Mouse (Mus musculus) ES-CJ7 (cell line): Measurements from ENCODE around the gene Spo11.
A peak's percentile ranks its signal among the peaks of the same experiment; 100 is the strongest.

ENCODE experiments used
- DNase-seq: peaks from one replicate; pipeline ENCODE4 v3.0.0; 2011; ENCODE audit warnings: low read depth, low spot score

Gene Spo11

DNA sequence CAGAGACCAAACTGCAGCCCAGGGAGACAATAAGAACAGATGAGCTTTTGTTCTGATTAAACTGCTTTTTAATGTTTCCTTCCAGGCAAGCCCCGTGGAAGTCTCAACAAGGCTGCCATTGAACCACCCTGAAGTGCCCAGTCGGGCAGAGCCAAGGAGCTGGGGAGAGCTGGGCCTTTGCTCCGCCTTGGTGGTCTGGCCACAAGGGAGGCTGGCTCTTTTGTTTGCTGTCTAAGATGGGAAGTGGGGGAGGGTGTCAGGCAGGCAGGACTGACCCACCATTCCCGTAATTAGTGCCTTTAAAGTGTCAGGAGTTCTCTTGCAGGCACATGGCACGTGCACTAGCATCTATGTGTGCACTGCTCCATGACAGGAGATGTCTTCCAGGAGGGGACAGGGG is 18.9 kb upstream of the Spo11 start:
- no peak for DNase-seq

DNA sequence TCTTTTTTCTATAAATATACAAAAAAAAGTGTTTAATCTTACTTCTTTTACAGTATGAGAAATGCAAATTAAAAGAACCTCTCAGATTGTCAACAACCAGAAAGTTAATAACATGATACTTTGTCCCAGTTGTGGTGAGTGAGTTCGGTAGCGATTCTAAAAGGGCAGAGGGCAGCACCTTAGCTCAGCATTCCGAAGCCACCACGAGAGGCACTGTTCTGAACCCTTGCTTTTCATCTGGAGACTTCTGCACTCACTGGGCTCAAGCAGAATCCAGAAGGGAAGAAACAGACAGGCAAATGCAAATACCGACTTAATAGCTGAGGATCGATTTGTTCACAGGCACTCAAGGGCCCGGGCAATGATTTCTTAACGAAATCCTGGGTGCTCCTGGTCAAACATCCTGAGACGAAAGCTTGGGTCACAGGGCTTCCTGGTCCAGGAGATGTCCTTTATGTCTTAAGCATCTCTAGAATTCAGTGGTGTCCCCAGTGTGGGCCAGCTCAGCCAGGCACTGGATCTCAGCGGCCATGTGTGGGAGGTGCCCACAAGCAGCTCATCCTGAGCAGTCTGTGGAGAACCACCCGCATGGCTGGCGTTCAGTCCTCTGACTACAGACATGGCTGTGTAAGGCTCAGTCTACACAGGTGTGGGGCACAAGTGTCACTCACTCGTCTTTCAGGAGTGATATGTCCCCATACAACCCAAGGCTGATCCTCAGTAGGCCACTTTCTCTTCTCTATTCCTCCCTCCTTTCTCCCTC is 18.3 kb upstream of the Spo11 start:
- DNase-seq: peak; percentile 51

DNA sequence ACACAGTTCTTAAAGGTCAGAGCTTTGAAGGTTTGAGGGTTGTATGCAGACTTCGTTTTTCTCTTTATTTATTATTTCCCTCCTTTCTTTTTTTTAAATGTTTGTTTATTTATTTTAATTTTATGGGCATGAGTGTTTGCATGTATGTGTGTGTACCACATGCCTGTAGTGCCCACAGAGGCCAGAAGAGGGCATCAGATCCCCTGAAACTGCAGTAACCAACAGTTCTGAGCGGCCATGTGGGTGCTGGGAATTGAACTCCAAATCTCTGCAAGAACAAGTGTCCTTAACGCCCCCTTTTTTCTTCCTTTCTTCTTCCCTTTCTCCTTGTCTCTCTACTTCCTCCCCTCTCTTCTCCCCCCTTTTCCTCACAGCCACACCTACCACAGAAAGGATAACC is 17.1 kb upstream of the Spo11 start:
- DNase-seq: peak; percentile 53

- DNase-seq: no peak
Observed at GRCm38 (mm10) chr2:172961211-172961610, 16.3 kb upstream of the Spo11 start.

GRCm38 (mm10) chr2:172965249-172965648 is 12.3 kb upstream of the Spo11 start:
- DNase-seq: no peak

DNA sequence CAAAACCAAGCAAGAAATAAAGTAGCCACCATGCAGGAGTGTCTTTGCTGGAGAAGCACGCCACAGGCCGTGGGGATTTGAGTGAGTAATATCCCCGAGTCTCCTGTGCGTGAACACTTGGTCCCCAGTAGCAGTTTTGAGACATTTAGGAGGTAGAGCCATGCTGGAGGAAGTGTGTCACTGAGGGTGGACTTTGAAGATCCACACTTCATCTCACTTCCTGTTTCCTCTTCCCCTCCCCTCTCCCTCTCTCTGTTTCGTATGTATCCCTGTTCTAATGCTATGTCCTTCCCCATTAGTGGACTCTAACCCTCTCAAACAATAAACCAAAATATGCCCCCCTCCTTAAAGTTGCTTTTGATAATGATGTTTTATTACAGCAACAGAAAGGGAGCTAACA is 11.0 kb upstream of the Spo11 start:
- no peak for DNase-seq

DNA sequence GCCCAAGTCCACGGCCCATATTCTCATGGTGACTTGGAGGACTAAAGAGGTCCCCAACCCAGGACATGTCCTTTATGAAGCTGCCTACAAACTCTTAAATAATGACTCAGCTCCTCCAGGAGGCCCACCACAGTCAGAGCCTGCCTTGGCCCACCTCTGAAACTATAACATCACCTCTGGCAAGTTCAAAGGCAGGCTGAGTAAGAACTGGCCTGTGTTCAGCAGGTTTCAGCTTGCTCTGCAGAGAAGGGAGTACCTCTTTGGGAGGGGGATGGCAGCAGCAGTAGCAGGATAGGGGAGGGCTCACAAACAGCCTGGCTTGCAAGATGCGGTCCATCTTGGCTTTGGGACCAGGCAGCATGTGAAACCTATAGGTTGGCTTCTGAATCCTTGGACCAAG is 5.6 kb upstream of the Spo11 start:
- DNase-seq: no peak

DNA sequence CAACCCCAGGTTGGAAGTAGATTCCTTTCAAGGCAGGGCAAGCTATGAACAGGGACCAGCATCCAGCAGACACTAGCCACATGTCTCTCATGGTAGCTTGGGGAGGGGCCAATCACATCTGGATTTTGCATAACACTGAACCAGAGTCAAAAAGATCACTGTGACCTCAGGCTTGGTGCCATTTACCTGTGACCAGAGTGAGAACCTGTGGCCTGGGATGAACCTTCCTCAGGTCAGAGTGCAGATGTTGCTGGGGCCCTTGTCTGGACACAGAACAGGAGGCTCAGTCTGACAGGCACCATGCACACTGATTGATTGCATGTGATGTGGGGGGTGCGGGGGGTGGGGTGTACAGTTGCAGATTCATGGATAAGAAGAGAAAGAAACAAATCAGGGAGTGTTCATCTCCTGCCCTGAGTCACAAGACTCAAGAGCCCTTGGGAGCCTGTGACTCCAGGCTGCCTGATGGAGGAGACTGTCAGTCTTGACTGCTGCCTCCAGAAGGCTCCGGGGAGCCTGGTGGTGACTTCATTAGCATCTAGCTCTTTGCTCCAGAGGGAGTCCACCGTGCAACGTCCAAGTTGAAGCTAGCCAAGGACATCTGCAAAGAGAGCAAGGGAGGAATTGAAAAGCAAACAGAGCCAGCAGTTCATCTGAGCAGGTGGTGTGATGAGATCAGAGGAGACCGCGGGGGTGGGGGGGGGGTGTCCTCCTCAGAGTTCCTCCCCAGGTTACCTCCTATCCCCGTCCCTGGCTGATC is 3.5 kb upstream of the Spo11 start:
- no peak for DNase-seq

DNA sequence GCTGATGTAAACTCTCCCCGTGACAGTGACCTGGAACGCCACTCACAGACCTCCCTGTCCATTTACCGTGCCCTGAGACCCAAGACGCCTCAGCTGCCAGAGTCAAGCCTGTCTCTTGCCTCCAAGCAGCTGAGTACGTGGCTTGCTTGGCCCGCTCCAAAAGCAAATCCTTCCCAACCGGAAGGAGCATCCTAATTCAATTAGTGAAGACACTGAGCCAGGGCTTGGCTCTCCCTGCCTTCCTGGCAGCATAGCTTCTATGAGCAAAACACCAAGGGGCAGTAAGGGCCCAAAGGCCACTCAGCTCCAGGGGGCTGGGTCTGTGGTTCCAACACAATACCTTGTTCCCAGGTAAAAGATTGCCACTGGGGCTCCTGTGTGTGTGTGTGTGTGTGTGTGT is 2.8 kb upstream of the Spo11 start:
- DNase-seq: no peak

DNA sequence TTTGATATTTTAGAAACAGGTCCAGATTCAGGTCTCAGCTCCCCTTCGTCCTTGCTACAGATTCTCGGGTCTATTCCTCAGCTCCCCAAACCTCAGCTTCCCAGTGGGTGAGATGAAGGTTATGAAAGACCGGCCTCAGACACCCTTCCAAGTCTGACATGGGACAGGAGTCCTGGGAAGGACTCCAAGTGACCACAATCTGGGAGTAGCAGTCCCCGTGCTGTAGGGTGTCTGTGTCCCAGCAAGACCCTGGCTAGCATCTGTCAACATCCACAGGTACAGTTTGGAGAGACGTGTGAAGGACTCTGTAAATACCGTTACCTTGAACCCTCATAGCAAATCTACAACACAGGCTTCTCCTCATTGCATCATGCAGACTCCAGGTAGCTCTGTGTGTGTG is 2.3 kb upstream of the Spo11 start:
- DNase-seq: no peak

- no peak for DNase-seq
Observed at GRCm38 (mm10) chr2:172976661-172977238, 750 bp upstream of the Spo11 start.

DNA sequence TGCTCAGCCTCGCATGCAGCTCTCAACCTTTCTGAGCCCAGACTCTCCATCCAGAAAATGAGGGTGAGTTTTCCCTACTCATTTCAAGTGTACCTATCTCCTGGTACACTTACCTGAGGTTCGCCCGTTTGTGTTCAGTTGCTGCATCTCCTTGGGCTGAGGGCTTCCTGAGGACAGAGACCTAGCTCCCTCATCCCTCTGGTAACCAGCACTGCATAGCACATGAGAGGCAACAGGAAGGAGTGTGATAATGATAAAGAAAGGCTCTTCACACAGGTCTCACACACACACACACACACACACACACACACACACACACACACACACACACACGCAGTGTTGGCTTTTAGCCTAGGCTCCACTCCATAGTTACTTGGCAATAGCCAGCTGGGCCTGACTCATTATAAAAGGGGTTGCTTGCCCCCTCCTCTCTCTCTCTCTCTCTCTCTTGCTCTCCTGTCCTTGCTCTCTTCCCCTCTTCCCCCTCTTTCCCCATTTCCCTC is 682 bp downstream of the Spo11 start:
- no peak for DNase-seq

DNA sequence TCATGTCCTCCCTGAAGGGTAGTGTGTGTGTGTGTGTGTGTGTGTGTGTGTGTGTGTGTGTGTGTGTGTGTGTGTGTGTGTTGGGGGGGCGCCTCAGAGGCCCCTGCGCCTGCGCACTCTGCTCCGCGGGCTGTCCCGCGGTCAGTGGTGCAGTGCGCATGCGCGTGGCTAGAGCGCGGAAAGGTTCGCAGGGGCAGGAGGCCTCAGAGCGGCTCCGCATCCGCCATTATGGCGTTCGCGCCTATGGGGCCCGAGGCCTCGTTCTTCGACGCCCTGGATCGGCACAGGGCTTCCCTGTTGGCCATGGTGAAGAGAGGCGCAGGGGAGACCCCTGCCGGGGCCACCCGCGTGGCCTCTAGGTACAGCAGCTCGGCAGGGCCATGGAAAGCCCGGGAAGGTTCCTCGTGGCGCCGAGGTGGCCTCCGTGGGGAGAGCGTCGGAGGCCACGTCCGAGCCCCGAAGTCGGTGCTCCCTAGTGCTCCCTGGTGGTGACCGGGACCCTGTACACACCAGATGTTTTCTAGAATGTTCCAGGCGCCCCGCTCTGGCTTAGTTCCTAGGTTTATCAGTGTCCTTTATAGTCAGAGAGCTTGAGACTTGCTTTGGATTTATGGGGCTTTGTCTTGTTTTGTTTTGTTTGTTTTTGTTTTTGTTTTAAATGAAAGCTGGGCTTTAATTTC is 2.3 kb downstream of the Spo11 start:
- peak; percentile 64 for DNase-seq

DNA sequence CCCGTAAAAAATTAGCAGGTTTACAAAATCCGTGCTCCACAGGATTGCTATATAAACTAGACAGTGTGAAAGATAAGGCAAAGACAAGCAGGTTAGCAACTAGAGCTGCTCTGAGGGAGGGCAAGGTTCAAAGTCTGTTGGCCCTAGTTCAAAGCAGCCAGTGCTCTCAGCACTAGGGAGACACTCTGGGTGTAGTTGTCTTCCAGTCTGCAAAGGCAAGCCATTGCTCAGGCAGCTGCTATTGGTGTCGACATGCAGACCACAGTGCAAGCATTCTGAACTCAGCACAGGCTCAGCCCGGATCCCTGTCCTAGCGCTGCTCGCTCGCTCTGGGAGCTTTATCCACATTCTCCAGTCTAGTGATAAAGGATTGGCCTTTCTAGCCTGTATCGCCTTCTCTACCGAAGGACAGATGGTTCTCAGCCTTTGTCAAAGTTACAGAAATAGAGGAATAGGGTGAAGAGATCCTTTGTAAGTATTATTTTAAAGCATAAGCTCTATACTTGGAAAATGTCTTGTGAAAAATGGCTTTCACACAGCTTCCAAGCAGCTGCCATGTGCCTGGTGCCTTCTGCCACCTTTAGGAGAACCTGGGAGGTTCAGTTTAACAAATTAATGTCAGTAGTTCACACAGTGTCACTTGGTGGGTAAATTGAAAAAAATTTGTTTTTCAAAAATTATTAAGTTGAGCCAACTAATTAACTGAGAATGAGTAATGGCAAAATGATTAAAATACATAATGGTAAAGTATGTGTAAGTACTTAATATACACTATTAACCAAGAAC is 5.5 kb downstream of the Spo11 start:
- DNase-seq: no peak

GRCm38 (mm10) chr2:172990161-172990560 is 12.7 kb downstream of the Spo11 start:
- no peak for DNase-seq

GRCm38 (mm10) chr2:172996207-172996606 is 18.7 kb downstream of the Spo11 start:
- peak; percentile 76 for DNase-seq

DNA sequence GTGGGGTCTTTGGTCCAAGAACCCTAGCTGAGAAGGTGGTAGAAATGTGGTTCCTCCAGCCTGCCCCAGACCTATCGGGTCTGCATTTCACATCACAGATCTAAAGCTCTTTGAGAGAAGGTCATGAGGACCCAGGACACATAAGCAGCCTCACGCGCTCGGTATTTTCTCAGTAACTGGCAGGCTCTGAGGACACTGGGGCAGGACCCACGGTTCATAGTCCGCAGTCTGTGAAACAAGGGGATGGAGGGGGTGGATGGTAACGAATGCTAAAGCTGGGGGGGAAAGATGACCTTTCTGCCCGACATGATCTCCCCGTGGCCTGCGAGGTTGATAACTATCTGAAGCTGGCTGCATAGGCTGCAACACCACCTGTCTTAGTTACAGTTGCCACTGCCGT is 20.2 kb downstream of the Spo11 start:
- no peak for DNase-seq

DNA sequence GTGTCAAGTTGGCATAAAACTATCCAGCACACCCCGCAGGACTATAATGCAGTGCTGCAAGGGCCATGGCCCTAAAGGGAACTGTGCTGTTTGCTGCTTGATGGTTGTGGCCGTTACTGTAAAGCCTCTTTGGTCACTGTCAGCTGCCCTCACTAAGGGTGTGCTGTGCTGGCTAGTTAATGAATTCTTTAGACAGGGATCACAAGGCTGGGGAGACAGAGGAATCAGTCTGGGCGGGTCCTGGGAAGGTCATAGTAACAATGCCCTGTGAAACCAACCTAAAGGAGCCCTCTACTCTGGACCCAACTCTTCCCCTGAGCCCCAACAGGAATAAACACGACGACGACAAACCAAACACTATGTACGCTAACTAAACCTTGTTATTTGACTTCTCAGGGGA is 21.0 kb downstream of the Spo11 start:
- DNase-seq: no peak

GRCm38 (mm10) chr2:172999630-173000284 is 22.3 kb downstream of the Spo11 start, which contains the start of gene Rae1:
TSS of gene Rae1 (plus strand) at chr2:173000117.
- DNase-seq: peak; percentile 99

- peak; percentile 78 for DNase-seq
Observed at GRCm38 (mm10) chr2:173000285-173000652, 22.8 kb downstream of the Spo11 start.

DNA sequence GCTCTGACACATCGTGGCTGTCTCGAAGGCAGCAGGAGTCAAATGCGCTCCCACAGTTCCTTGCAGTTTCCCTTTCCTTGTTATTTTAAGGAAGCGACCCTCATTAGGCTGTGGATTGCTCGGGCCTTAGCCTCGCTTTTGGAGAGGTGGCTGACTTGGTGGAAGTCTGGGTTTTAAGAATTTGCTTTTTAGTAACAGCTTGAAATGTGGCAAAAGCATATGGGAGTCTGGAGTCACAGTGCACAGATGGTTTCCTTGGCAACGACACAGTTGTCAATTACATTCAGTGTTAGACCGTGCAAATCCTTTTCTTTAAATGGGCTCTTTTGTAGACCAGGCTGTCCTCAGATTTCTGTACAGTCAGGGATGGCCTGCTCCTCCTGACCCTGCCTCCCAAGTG is 23.4 kb downstream of the Spo11 start:
- DNase-seq: peak; percentile 19
